Mouse (Mus musculus) myocyte (in vitro differentiated cells): ENCODE data around the gene Atp6v1g2. TPM values are rescaled to one million over a fixed set of nuclear protein-coding genes. Genes with fewer than 3 reads are reported as not detected.

Source experiments
- H3K27me3 ChIP-seq: one replicate; pipeline ENCODE4 v1.6.1; 2011; ENCODE audit not compliant: control insufficient read depth, insufficient read depth, insufficient read length
- H3K36me3 ChIP-seq: one replicate; pipeline ENCODE4 v1.6.1; 2011; ENCODE audit not compliant: control insufficient read depth, insufficient read depth
- H3K4me2 ChIP-seq: one replicate; pipeline ENCODE4 v1.6.1; 2011; ENCODE audit warnings: low read depth, control low read depth
- H3K4me3 ChIP-seq: one replicate; pipeline ENCODE4 v1.5.1; 2011; ENCODE audit warnings: mild to moderate bottlenecking, control low read depth, moderate library complexity
- H3K79me2 ChIP-seq: one replicate; pipeline ENCODE4 v1.6.1; 2011; ENCODE audit not compliant: control insufficient read depth, insufficient read depth
- H3ac ChIP-seq: one replicate; pipeline ENCODE4 v1.6.1; 2011; ENCODE audit not compliant: control insufficient read depth, insufficient read length
- CEBPB ChIP-seq: IDR thresholded peaks from 2 replicates; pipeline ENCODE4 v1.6.1; 2011; ENCODE audit warnings: mild to moderate bottlenecking, moderate library complexity; ENCODE audit not compliant: poor library complexity, insufficient read depth, severe bottlenecking
- E2F4 ChIP-seq: IDR thresholded peaks from one replicate; pipeline ENCODE4 v1.6.1; 2011; ENCODE audit warnings: mild to moderate bottlenecking, control low read depth, moderate library complexity; ENCODE audit not compliant: insufficient read depth
- MAX ChIP-seq: IDR thresholded peaks from one replicate; pipeline ENCODE4 v1.6.1; 2011; ENCODE audit warnings: low read depth, mild to moderate bottlenecking, control low read depth
- MYOD1 ChIP-seq, 3 experiments: IDR thresholded peaks; one replicate each; pipeline ENCODE4 v1.6.1; 2011; ENCODE audit warnings: control low read depth in 2 of 3, low read depth in 2 of 3, mild to moderate bottlenecking in 2 of 3, moderate library complexity in 1 of 3; ENCODE audit not compliant: insufficient read length in 2 of 3, control insufficient read depth in 1 of 3
- MYOG ChIP-seq, 3 experiments: IDR thresholded peaks; one replicate each; pipeline ENCODE4 v1.6.1; 2011; ENCODE audit warnings: control low read depth in 2 of 3, low read depth in 2 of 3, mild to moderate bottlenecking in 2 of 3; ENCODE audit not compliant: insufficient read length in 2 of 3, control insufficient read depth in 1 of 3, insufficient read depth in 1 of 3
- POLR2A ChIP-seq: IDR thresholded peaks from one replicate; pipeline ENCODE4 v1.6.1; 2011; ENCODE audit warnings: low read depth, mild to moderate bottlenecking, control low read depth, moderate library complexity; ENCODE audit not compliant: insufficient read length
- POLR2AphosphoS2 ChIP-seq: IDR thresholded peaks from one replicate; pipeline ENCODE4 v1.6.1; 2011; ENCODE audit warnings: low read depth, control low read depth; ENCODE audit not compliant: insufficient read length
- REST ChIP-seq: IDR thresholded peaks from one replicate; pipeline ENCODE4 v1.6.1; 2011; ENCODE audit warnings: mild to moderate bottlenecking, control low read depth, moderate library complexity; ENCODE audit not compliant: insufficient read depth, insufficient read length
- SRF ChIP-seq: IDR thresholded peaks from one replicate; pipeline ENCODE4 v1.6.1; 2011; ENCODE audit warnings: low read depth; ENCODE audit not compliant: control insufficient read depth, insufficient read length
- TCF12 ChIP-seq: IDR thresholded peaks from one replicate; pipeline ENCODE4 v1.6.1; 2011; ENCODE audit warnings: mild to moderate bottlenecking, control low read depth; ENCODE audit not compliant: poor library complexity, insufficient read depth, severe bottlenecking
- TCF3 ChIP-seq: IDR thresholded peaks from one replicate; pipeline ENCODE4 v1.6.1; 2011; ENCODE audit warnings: low read depth, control low read depth; ENCODE audit not compliant: insufficient read length
- USF1 ChIP-seq: IDR thresholded peaks from one replicate; pipeline ENCODE4 v1.6.1; 2011; ENCODE audit warnings: low read depth, mild to moderate bottlenecking, control low read depth, moderate library complexity
- polyA plus RNA-seq: library from polyadenylated mRNA; unstranded; fragments of >200 nt; fragmentation: generic; extraction: Trizol; gene quantifications from one replicate; pipeline ENCODE4 v1.2.1, GENCODE M21; 2012; ENCODE audit warnings: missing spikeins

The Atp6v1g2 gene
- polyA plus RNA-seq, 1 experiment, result 2.0 TPM

DNA sequence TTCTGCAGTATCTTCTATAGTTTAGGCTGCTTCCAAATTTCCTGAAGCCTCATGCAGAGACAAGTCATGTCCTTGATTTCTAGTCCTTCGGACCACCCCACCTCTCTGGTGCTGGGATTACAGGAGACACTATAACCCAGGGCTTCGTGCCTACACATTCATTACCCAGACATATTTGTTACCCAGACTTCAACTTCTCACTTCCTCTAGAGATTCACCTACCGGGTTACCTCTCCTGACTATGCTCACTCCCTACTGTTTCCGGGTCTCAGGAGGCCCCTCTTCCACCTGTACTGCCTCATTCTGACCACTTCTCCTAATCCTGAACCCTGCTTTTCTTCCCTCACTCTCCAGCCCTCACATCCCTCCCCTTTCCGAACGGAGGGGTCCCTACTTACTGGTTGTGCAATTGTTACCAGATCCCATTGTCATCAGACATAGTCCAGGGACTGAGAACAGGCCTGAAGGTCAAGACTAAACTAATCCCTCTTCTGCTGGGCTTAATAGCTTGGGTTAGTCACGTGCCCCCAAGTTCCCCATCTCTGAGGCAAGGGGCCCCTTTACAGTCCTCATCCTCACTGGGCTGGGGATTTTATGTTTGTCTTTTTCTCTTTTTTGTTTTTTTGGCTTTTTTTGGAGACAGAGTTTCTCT, 45.4 kb upstream of the Atp6v1g2 start, which contains the start of gene Lst1:
Gene Lst1, minus strand, starts transcription at position 481 of the 652 bp plus-strand sequence.
- Histone ChIP-seq H3K36me3 (no peaks in the 10 kb centered on the region), H3K79me2 (no peaks in the 10 kb centered on the region), H3K4me3 (no peak within 1 kb of the TSS), H3ac (no peak within 1 kb of the TSS), H3K4me2 (no peak within 1 kb of the TSS), H3K27me3 (no peaks in the 10 kb centered on the region)
- TF ChIP-seq MYOG (IDR thresholded peaks at IDR 0.05; ENCODE audit: control insufficient read depth in 1 of 3, insufficient read depth in 1 of 3, insufficient read length in 2 of 3, low read depth in 2 of 3) (no peak), POLR2AphosphoS2 (no peak), TCF3 (no peak), MAX (no peak), REST (no peak), E2F4 (no peak), SRF (no peak), TCF12 (no peak)

DNA sequence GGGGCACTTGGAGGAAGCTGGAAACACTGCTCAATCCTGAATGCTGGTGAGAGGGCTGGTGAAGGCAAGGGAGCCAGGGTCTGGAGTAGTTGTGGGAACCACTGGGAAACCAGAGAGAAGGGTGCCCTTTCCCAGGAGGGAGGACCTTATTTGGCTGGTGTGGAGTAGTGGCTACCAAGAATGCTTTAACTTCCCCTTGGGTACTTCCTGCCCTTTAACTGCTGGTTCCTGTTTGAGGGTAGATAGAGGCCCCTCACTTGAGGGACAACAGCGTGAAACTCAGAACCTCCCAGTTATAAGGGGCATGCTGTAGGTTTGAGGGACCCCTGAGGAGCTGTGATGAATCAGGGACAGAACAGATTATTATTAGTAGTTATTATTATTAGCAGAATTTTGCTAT, 44.3 kb upstream of the Atp6v1g2 start:
- no peak for TF ChIP-seq POLR2AphosphoS2
- no peak for TF ChIP-seq MYOG (IDR thresholded peaks at IDR 0.05; ENCODE audit: control insufficient read depth in 1 of 3, insufficient read depth in 1 of 3, insufficient read length in 2 of 3, low read depth in 2 of 3)
- Histone ChIP-seq H3K36me3 (no peaks in the 10 kb centered on the region), H3K27me3 (no peaks in the 10 kb centered on the region), H3K79me2 (no peaks in the 10 kb centered on the region), H3ac (no peak overlapping the region), H3K4me3 (no peak overlapping the region), H3K4me2 (no peak overlapping the region)

DNA sequence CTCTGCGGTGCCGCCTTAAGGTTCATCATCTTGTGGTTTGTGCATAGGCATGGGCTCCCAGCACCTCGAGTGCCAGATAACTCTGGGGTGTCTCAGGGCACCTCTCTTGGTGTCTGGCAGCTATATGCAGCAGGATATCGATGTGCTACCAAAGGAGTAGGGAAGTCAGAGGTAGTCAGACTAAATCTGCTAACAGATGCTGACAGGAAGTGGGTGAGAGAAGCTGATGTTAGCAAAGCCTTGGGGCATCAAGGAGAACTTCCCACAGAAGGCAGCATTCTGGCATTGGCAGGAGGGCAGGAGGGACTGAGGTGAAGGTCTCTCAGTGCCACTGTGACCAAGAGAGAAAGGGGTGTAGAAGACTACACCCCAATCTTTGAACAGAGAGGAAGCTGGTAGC, 43.4 kb upstream of the Atp6v1g2 start:
- H3K36me3 ChIP-seq, result no peaks in the 10 kb centered on the region
- H3K4me3 ChIP-seq, result no peak overlapping the region
- TF ChIP-seq E2F4 (no peak), CEBPB (no peak), POLR2AphosphoS2 (no peak), SRF (no peak), MAX (no peak), USF1 (no peak), POLR2A (no peak), MYOD1 (IDR thresholded peaks at IDR 0.05; ENCODE audit: control insufficient read depth in 1 of 3, insufficient read length in 2 of 3, low read depth in 2 of 3) (no peak)
- no peak overlapping the region for H3ac ChIP-seq
- no peaks in the 10 kb centered on the region for H3K79me2 ChIP-seq
- H3K4me2 ChIP-seq, result no peak overlapping the region
- H3K27me3 ChIP-seq, result no peaks in the 10 kb centered on the region

DNA sequence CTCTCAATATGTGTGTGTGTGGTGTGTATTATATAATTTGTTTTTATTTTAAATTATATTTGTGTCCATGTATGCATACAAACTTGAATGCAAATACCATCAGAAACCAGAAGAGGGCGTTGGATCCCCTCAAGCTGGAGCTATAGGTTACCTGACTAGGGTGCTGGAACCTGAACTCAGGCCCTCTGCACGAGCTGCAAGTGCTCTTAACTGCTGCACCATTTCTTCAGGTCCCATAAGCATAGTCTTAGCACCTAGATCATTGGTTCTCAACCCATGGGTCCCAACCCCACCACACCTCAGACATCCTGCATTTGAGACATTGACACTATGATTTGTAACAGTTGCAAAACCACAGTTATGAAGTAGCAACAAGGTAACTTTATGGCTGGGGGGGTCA, 41.7 kb upstream of the Atp6v1g2 start:
- no peaks in the 10 kb centered on the region for H3K36me3 ChIP-seq
- TF ChIP-seq POLR2A, result no peak
- TF ChIP-seq REST, result no peak
- TF ChIP-seq POLR2AphosphoS2, result no peak
- TF ChIP-seq E2F4, result no peak
- no peak for TF ChIP-seq MAX
- TF ChIP-seq USF1, result no peak
- TF ChIP-seq TCF3, result no peak
- H3K4me2 ChIP-seq, result no peak overlapping the region
- H3K79me2 ChIP-seq, result no peaks in the 10 kb centered on the region
- H3K27me3 ChIP-seq, result no peaks in the 10 kb centered on the region
- H3K4me3 ChIP-seq, result no peak overlapping the region
- H3ac ChIP-seq, result no peak overlapping the region

GRCm38 (mm10) chr17:35192924-35193323, 40.5 kb upstream of the Atp6v1g2 start:
- H3K4me3 ChIP-seq, result no peak overlapping the region
- no peaks in the 10 kb centered on the region for H3K27me3 ChIP-seq
- no peak for TF ChIP-seq SRF
- no peak for TF ChIP-seq TCF12
- no peak for TF ChIP-seq MYOG (IDR thresholded peaks at IDR 0.05; ENCODE audit: control insufficient read depth in 1 of 3, insufficient read depth in 1 of 3, insufficient read length in 2 of 3, low read depth in 2 of 3)
- no peak for TF ChIP-seq MYOD1 (IDR thresholded peaks at IDR 0.05; ENCODE audit: control insufficient read depth in 1 of 3, insufficient read length in 2 of 3, low read depth in 2 of 3)
- no peak for TF ChIP-seq REST
- TF ChIP-seq CEBPB, result no peak
- no peak for TF ChIP-seq POLR2A
- H3K36me3 ChIP-seq, result no peaks in the 10 kb centered on the region
- no peaks in the 10 kb centered on the region for H3K79me2 ChIP-seq
- H3ac ChIP-seq, result no peak overlapping the region
- H3K4me2 ChIP-seq, result no peak overlapping the region
